In the genomic region with DNA sequence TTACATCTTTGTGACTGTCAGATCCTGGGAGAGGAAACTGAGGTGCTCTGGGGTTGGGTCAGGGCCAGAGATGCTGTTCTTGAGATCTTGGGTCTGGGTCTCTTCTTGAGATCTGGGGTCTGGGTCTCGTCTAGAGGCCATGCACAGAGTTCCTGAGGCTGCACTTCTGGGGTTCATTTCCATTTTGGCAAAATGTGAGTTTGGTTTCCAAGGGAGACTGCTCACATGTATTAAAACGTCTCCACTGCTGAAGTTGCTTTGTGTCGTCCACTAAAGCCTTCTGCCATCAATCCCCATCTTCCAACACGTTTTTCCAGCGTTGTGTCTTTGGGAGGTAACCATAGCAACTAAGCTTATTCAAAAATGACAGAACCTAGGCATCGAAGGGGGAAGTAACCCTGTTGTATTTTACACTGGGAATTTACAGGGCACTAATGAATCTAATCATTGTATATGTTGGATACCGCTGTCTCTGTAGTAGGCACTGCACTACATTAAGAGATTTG, we compare ENCODE assay signal across 11 mouse cellular contexts. TPM values are rescaled to one million over a fixed set of nuclear protein-coding genes. Genes with fewer than 3 reads are reported as not detected.
A peak's percentile ranks its signal among the peaks of the same experiment; 100 is the strongest.
DNase-seq lines count a peak whose midpoint lies in the region; ATAC-seq and TF ChIP-seq lines count a peak whose summit lies in the region.
"Had no signal": no experiment of that assay in that cellular context is flagged by ENCODE, and none has a peak within 500 bp of the region (broad histone marks: within the 10 kb centered on the region; RNA-seq: fewer than 3 reads in every experiment).

No protein-coding gene starts in this region.

- no peaks in the 10 kb centered on the region for H3K27me3 ChIP-seq in heart, embryonic 13.5 days (replicated peaks)
- no peaks in the 10 kb centered on the region for H3K27me3 ChIP-seq in heart, adult 2 months (ENCODE audit: control insufficient read depth, insufficient read depth, low read length)
- no peaks in the 10 kb centered on the region for H3K27me3 ChIP-seq in forebrain, embryonic 12.5 days
- H3K27me3 ChIP-seq in limb, embryonic 15.5 days, result no peaks in the 10 kb centered on the region
- H3K27me3 ChIP-seq in intestine, postnatal 0 days (replicated peaks; ENCODE audit: control insufficient read depth, insufficient read depth, low read length), result no peaks in the 10 kb centered on the region
- H3K27me3 ChIP-seq: liver, embryonic 15.5 days had no signal

- H3K79me2 ChIP-seq in heart, adult 2 months (replicated peaks; ENCODE audit: control insufficient read depth, insufficient read depth, low read length), result no peaks in the 10 kb centered on the region

- 55% methylated on average over 7 of the region's 7 CpGs for WGBS in heart, embryonic 13.5 days
- 59% methylated on average over 7 of the region's 7 CpGs for WGBS in heart, adult 2 months
- 11% methylated on average over 7 of the region's 7 CpGs for WGBS in forebrain, embryonic 12.5 days
- WGBS in limb, embryonic 15.5 days, result 46% methylated on average over 7 of the region's 7 CpGs
- WGBS in intestine, postnatal 0 days, result 57% methylated on average over 7 of the region's 7 CpGs

- peak overlapping the region; percentile 22; the same call in 1 of the 2 replicates for H3K27ac ChIP-seq in heart, embryonic 13.5 days (replicated peaks)
- no peak overlapping the region; the same call in 1 of the 2 replicates for H3K27ac ChIP-seq in heart, adult 2 months
- peak overlapping the region; percentile 81 for H3K27ac ChIP-seq in forebrain, embryonic 12.5 days
- peak overlapping the region; percentile 13; the same call in 1 of the 2 replicates for H3K27ac ChIP-seq in limb, embryonic 15.5 days
- no peak overlapping the region for H3K27ac ChIP-seq in intestine, postnatal 0 days (ENCODE audit: low read depth, low read length)
- H3K27ac ChIP-seq: liver, embryonic 15.5 days had no signal

- no peak for TF ChIP-seq POLR2A in heart, adult 2 months (IDR thresholded peaks at IDR 0.05; ENCODE audit: insufficient read depth, low read depth, low read length)

- H3K36me3 ChIP-seq in heart, embryonic 13.5 days, result no peaks in the 10 kb centered on the region
- no peaks in the 10 kb centered on the region for H3K36me3 ChIP-seq in heart, adult 2 months (ENCODE audit: control insufficient read depth, insufficient read depth, low read length)
- H3K36me3 ChIP-seq in forebrain, embryonic 12.5 days (replicated peaks), result no peaks in the 10 kb centered on the region
- H3K36me3 ChIP-seq in limb, embryonic 15.5 days, result no peaks in the 10 kb centered on the region
- H3K36me3 ChIP-seq in intestine, postnatal 0 days (ENCODE audit: control insufficient read depth, insufficient read depth), result no peaks in the 10 kb centered on the region
- H3K36me3 ChIP-seq: liver, embryonic 15.5 days had no signal

- intact Hi-C loops in heart, adult 2 months (cut with DNase I), result loop anchor here (1.0 to 10.0 kb wide), 2 partner anchors 361 to 684 kb away; partner anchors contain the start of gene Klf7

- H3K9ac ChIP-seq in heart, embryonic 13.5 days, result no peak overlapping the region
- H3K9ac ChIP-seq in heart, adult 2 months (ENCODE audit: low read depth, low read length), result no peak overlapping the region
- H3K9ac ChIP-seq in forebrain, embryonic 12.5 days, result no peak overlapping the region
- H3K9ac ChIP-seq in limb, embryonic 15.5 days, result no peak overlapping the region
- no peak overlapping the region for H3K9ac ChIP-seq in intestine, postnatal 0 days (ENCODE audit: low read depth, low read length)
- H3K9ac ChIP-seq: liver, embryonic 15.5 days had no signal

- ATAC-seq in heart, embryonic 13.5 days (ENCODE audit: extremely low read depth, insufficient number of reproducible peaks, low FRiP score, low TSS enrichment), result no peak
- peak; percentile 57 for ATAC-seq in forebrain, embryonic 12.5 days (ENCODE audit: low FRiP score)
- ATAC-seq in limb, embryonic 15.5 days (ENCODE audit: insufficient number of reproducible peaks, low FRiP score, low TSS enrichment, low read depth), result no peak
- no peak for ATAC-seq in intestine, postnatal 0 days

- no peak overlapping the region for H3K4me3 ChIP-seq in heart, embryonic 13.5 days
- H3K4me3 ChIP-seq in heart, adult 2 months, result no peak overlapping the region
- H3K4me3 ChIP-seq in forebrain, embryonic 12.5 days (replicated peaks), result no peak overlapping the region
- H3K4me3 ChIP-seq in limb, embryonic 15.5 days, result no peak overlapping the region
- H3K4me3 ChIP-seq in intestine, postnatal 0 days (ENCODE audit: low read depth, low read length), result no peak overlapping the region
- H3K4me3 ChIP-seq: liver, embryonic 15.5 days had no signal

- TF ChIP-seq CTCF in heart, adult 2 months (IDR thresholded peaks at IDR 0.05), result no peak
- no peak for TF ChIP-seq CTCF in intestine, postnatal 0 days (IDR thresholded peaks at IDR 0.05; ENCODE audit: low read depth)

- DNase-seq in heart, adult 2 months, result no peak
- peak; percentile 50 for DNase-seq in brain, adult 2 months (ENCODE audit: low read depth, low spot score)
- no peak for DNase-seq in liver
- no peak for DNase-seq in adrenal gland, adult 8-10 months

- no peaks in the 10 kb centered on the region for H3K9me3 ChIP-seq in heart, embryonic 13.5 days
- H3K9me3 ChIP-seq in forebrain, embryonic 12.5 days, result no peaks in the 10 kb centered on the region
- H3K9me3 ChIP-seq in limb, embryonic 15.5 days, result no peaks in the 10 kb centered on the region
- no peaks in the 10 kb centered on the region for H3K9me3 ChIP-seq in intestine, postnatal 0 days (ENCODE audit: control insufficient read depth)
- H3K9me3 ChIP-seq: liver, embryonic 15.5 days had no signal

- no peak overlapping the region for H3K4me2 ChIP-seq in heart, embryonic 13.5 days
- peak overlapping the region; percentile 10; the same call in 1 of the 2 replicates for H3K4me2 ChIP-seq in forebrain, embryonic 12.5 days
- no peak overlapping the region for H3K4me2 ChIP-seq in limb, embryonic 15.5 days
- H3K4me2 ChIP-seq in intestine, postnatal 0 days (replicated peaks; ENCODE audit: low read depth), result no peak overlapping the region
- H3K4me2 ChIP-seq: liver, embryonic 15.5 days had no signal

- no peak for TF ChIP-seq EP300 in heart, adult 2 months (IDR thresholded peaks at IDR 0.05; ENCODE audit: insufficient read depth, low read depth, low read length)

- peaks cover 3% of the 10 kb centered on the region; the same call in 1 of the 2 replicates for H3K4me1 ChIP-seq in heart, embryonic 13.5 days
- no peaks in the 10 kb centered on the region; the same call in 1 of the 2 replicates for H3K4me1 ChIP-seq in heart, adult 2 months (ENCODE audit: control insufficient read depth, insufficient read depth, low read length)
- peaks cover 30% of the 10 kb centered on the region for H3K4me1 ChIP-seq in forebrain, embryonic 12.5 days
- peaks cover 19% of the 10 kb centered on the region for H3K4me1 ChIP-seq in limb, embryonic 15.5 days
- no peaks in the 10 kb centered on the region for H3K4me1 ChIP-seq in intestine, postnatal 0 days (replicated peaks; ENCODE audit: control insufficient read depth, insufficient read depth, low read length)
- H3K4me1 ChIP-seq: liver, embryonic 15.5 days had no signal

RNA-seq across cellular contexts. Expression of gene 4933402D24Rik, which starts 5.1 kb away (rescaled TPM):
- polyA plus RNA-seq in heart, embryonic 13.5 days (2015; fragmentation: Nextera tagmentation; extraction: Ambion mirVana), result 0.08 TPM in 1 of 2 replicates, not detected in the other
- not detected for total RNA-seq in heart, adult 2 months (2021)
- polyA plus RNA-seq in heart, adult 2 months (2012; rRNA removed), result not detected in 2 replicates
- 0.33 and 0.38 TPM in 2 replicates for polyA plus RNA-seq in forebrain, embryonic 12.5 days (2016; fragmentation: Nextera tagmentation; extraction: Ambion mirVana)
- 0.22 TPM in 1 of 2 replicates, not detected in the other for polyA plus RNA-seq in limb, embryonic 15.5 days (2015; fragmentation: Nextera tagmentation; extraction: Ambion mirVana)
- total RNA-seq in adrenal gland, adult 8-10 months (2022), result not detected
- not detected in 2 replicates for polyA plus RNA-seq in intestine, postnatal 0 days (2015; fragmentation: Nextera tagmentation; extraction: Ambion mirVana)
- total RNA-seq: gastrocnemius, postnatal 4 days; neutrophil, adult 5-6 weeks had no signal
- polyA plus RNA-seq: liver, embryonic 15.5 days had no signal

RNA-seq across cellular contexts. Expression of gene Fastkd2, which starts 33.5 kb away (rescaled TPM):
- 44.6 and 45.4 TPM in 2 replicates for polyA plus RNA-seq in heart, embryonic 13.5 days (2015; fragmentation: Nextera tagmentation; extraction: Ambion mirVana)
- total RNA-seq in heart, adult 2 months (2021), result 10 to 100 TPM; 27.1 to 36.1 TPM
- polyA plus RNA-seq in heart, adult 2 months (2012; rRNA removed), result 6.7 and 19.5 TPM in 2 replicates
- polyA plus RNA-seq in forebrain, embryonic 12.5 days (2016; fragmentation: Nextera tagmentation; extraction: Ambion mirVana), result 57.7 and 69.3 TPM in 2 replicates
- polyA plus RNA-seq in limb, embryonic 15.5 days (2015; fragmentation: Nextera tagmentation; extraction: Ambion mirVana), result 41.3 and 43.7 TPM in 2 replicates
- 10 to 100 TPM; 22.2 to 35.0 (median 28.4) TPM for total RNA-seq in adrenal gland, adult 8-10 months (2022)
- polyA plus RNA-seq in intestine, postnatal 0 days (2015; fragmentation: Nextera tagmentation; extraction: Ambion mirVana), result 35.2 and 36.9 TPM in 2 replicates

RNA-seq across cellular contexts. Expression of gene Mdh1b, which starts 33.8 kb away (rescaled TPM):
- not detected in 2 replicates for polyA plus RNA-seq in heart, embryonic 13.5 days (2015; fragmentation: Nextera tagmentation; extraction: Ambion mirVana)
- not detected for total RNA-seq in heart, adult 2 months (2021)
- polyA plus RNA-seq in heart, adult 2 months (2012; rRNA removed), result 0.33 TPM in 1 of 2 replicates, not detected in the other
- 0.33 and 0.42 TPM in 2 replicates for polyA plus RNA-seq in forebrain, embryonic 12.5 days (2016; fragmentation: Nextera tagmentation; extraction: Ambion mirVana)
- polyA plus RNA-seq in limb, embryonic 15.5 days (2015; fragmentation: Nextera tagmentation; extraction: Ambion mirVana), result not detected in 2 replicates
- under 1 TPM in 2 of 4 experiments, not detected in 2; 0.21 to 0.46 TPM for total RNA-seq in adrenal gland, adult 8-10 months (2022)
- not detected in 2 replicates for polyA plus RNA-seq in intestine, postnatal 0 days (2015; fragmentation: Nextera tagmentation; extraction: Ambion mirVana)
- total RNA-seq: gastrocnemius, postnatal 4 days; neutrophil, adult 5-6 weeks had no signal
- polyA plus RNA-seq: liver, embryonic 15.5 days had no signal

Comparison
In these comparisons a context has a peak if more than half of its experiments do, and no peak if none do; other contexts are left out.
1. H3K27ac ChIP-seq: peak in heart, embryonic 13.5 days (single experiment), forebrain, embryonic 12.5 days (single experiment) and limb, embryonic 15.5 days (single experiment); none in heart, adult 2 months (single experiment) and intestine, postnatal 0 days (single experiment).